Mouse (Mus musculus): Measurements from ENCODE around the gene Smarcc2. TPM values are rescaled to one million over a fixed set of nuclear protein-coding genes. Genes with fewer than 3 reads are reported as not detected.

Gene Smarcc2
- polyA plus RNA-seq (2011; ENCODE audit: insufficient read depth, insufficient read length, low replicate concordance, missing spikeins), result 45.0 and 74.4 TPM in 2 replicates

GRCm38 (mm10) chr10:128458719-128459408, at the start of gene Smarcc2:
Gene Smarcc2, plus strand, starts transcription at chr10:128459248.
- Histone ChIP-seq H3K27ac (ENCODE audit: control insufficient read depth, insufficient read depth, low read depth, low read length, poor library complexity) (peak within 1 kb of the TSS; percentile 95), H3K4me1 (ENCODE audit: control insufficient read depth, insufficient read depth, low read length) (peaks cover 2% of the 10 kb centered on the region; the same call in 1 of the 2 replicates), H3K4me3 (replicated peaks; ENCODE audit: control insufficient read depth, low read depth, low read length) (peak within 1 kb of the TSS; percentile 98)
- WGBS, result 4% methylated on average over 86 of the region's 86 CpGs
- TF ChIP-seq POLR2A (IDR thresholded peaks at IDR 0.05; ENCODE audit: borderline replicate concordance, control insufficient read depth, low read depth, low read length) (no peak), CTCF (IDR thresholded peaks at IDR 0.05; ENCODE audit: control insufficient read depth, insufficient read depth, low read length) (peak; percentile 46; the same call in 1 of the 2 replicates)

- TF ChIP-seq CTCF (IDR thresholded peaks at IDR 0.05; ENCODE audit: control insufficient read depth, insufficient read depth, low read length) (peak; percentile 70), POLR2A (IDR thresholded peaks at IDR 0.05; ENCODE audit: borderline replicate concordance, control insufficient read depth, low read depth, low read length) (peak; percentile 53; the same call in 1 of the 2 replicates)
- Histone ChIP-seq H3K27ac (ENCODE audit: control insufficient read depth, insufficient read depth, low read depth, low read length, poor library complexity) (peak overlapping the region; percentile 31), H3K4me3 (replicated peaks; ENCODE audit: control insufficient read depth, low read depth, low read length) (peak overlapping the region; percentile 79), H3K4me1 (ENCODE audit: control insufficient read depth, insufficient read depth, low read length) (peaks cover 4% of the 10 kb centered on the region; the same call in 1 of the 2 replicates)
- 3% methylated on average over 36 of the region's 36 CpGs for WGBS
These were observed 49.1 kb upstream of the Smarcc2 start for GRCm38 (mm10) chr10:128409692-128410559.

GRCm38 (mm10) chr10:128410560-128410845, 48.5 kb upstream of the Smarcc2 start:
- WGBS, result 8% methylated on average over 4 of the region's 4 CpGs
- peak overlapping the region; percentile 32 for H3K4me3 ChIP-seq (replicated peaks; ENCODE audit: control insufficient read depth, low read depth, low read length)
- H3K27ac ChIP-seq (ENCODE audit: control insufficient read depth, insufficient read depth, low read depth, low read length, poor library complexity), result peak overlapping the region; percentile 31
- no peak for TF ChIP-seq POLR2A (IDR thresholded peaks at IDR 0.05; ENCODE audit: borderline replicate concordance, control insufficient read depth, low read depth, low read length)
- no peak for TF ChIP-seq CTCF (IDR thresholded peaks at IDR 0.05; ENCODE audit: control insufficient read depth, insufficient read depth, low read length)
- H3K4me1 ChIP-seq (ENCODE audit: control insufficient read depth, insufficient read depth, low read length), result peaks cover 4% of the 10 kb centered on the region; the same call in 1 of the 2 replicates

- Histone ChIP-seq H3K4me1 (ENCODE audit: control insufficient read depth, insufficient read depth, low read length) (peaks cover 4% of the 10 kb centered on the region; the same call in 1 of the 2 replicates), H3K27ac (ENCODE audit: control insufficient read depth, insufficient read depth, low read depth, low read length, poor library complexity) (peak within 1 kb of the TSS; percentile 94), H3K4me3 (replicated peaks; ENCODE audit: control insufficient read depth, low read depth, low read length) (peak within 1 kb of the TSS; percentile 93)
- WGBS, result under 1% methylated on average over 50 of the region's 50 CpGs
- TF ChIP-seq POLR2A (IDR thresholded peaks at IDR 0.05; ENCODE audit: borderline replicate concordance, control insufficient read depth, low read depth, low read length), result peak; percentile 82; the same call in 1 of the 2 replicates
- no peak; the same call in 1 of the 2 replicates for TF ChIP-seq CTCF (IDR thresholded peaks at IDR 0.05; ENCODE audit: control insufficient read depth, insufficient read depth, low read length)
These were observed 47.6 kb upstream of the Smarcc2 start, which contains the start of the genes Nabp2 and Rnf41 for GRCm38 (mm10) chr10:128411211-128412054. Gene Nabp2, minus strand, starts transcription at chr10:128411492. Gene Rnf41, plus strand, starts transcription at chr10:128411657.

- Histone ChIP-seq H3K27ac (ENCODE audit: control insufficient read depth, insufficient read depth, low read depth, low read length, poor library complexity) (peak overlapping the region; percentile 94), H3K4me3 (replicated peaks; ENCODE audit: control insufficient read depth, low read depth, low read length) (peak overlapping the region; percentile 93), H3K4me1 (ENCODE audit: control insufficient read depth, insufficient read depth, low read length) (peaks cover 4% of the 10 kb centered on the region; the same call in 1 of the 2 replicates)
- no peak for TF ChIP-seq CTCF (IDR thresholded peaks at IDR 0.05; ENCODE audit: control insufficient read depth, insufficient read depth, low read length)
- no peak for TF ChIP-seq POLR2A (IDR thresholded peaks at IDR 0.05; ENCODE audit: borderline replicate concordance, control insufficient read depth, low read depth, low read length)
- WGBS, result 4% methylated on average over 14 of the region's 14 CpGs
These were observed 47.0 kb upstream of the Smarcc2 start for GRCm38 (mm10) chr10:128412055-128412381.

GRCm38 (mm10) chr10:128412558-128412957, 46.5 kb upstream of the Smarcc2 start:
- Histone ChIP-seq H3K27ac (ENCODE audit: control insufficient read depth, insufficient read depth, low read depth, low read length, poor library complexity) (no peak overlapping the region), H3K4me3 (replicated peaks; ENCODE audit: control insufficient read depth, low read depth, low read length) (peak overlapping the region; percentile 93), H3K4me1 (ENCODE audit: control insufficient read depth, insufficient read depth, low read length) (peaks cover 4% of the 10 kb centered on the region; the same call in 1 of the 2 replicates)
- 5% methylated on average over 1 of the region's 1 CpGs for WGBS
- TF ChIP-seq POLR2A (IDR thresholded peaks at IDR 0.05; ENCODE audit: borderline replicate concordance, control insufficient read depth, low read depth, low read length) (no peak), CTCF (IDR thresholded peaks at IDR 0.05; ENCODE audit: control insufficient read depth, insufficient read depth, low read length) (no peak)

- no peak overlapping the region for H3K27ac ChIP-seq (ENCODE audit: control insufficient read depth, insufficient read depth, low read depth, low read length, poor library complexity)
- no peak overlapping the region for H3K4me3 ChIP-seq (replicated peaks; ENCODE audit: control insufficient read depth, low read depth, low read length)
- 6% methylated on average over 1 of the region's 1 CpGs for WGBS
- TF ChIP-seq POLR2A (IDR thresholded peaks at IDR 0.05; ENCODE audit: borderline replicate concordance, control insufficient read depth, low read depth, low read length) (no peak), CTCF (IDR thresholded peaks at IDR 0.05; ENCODE audit: control insufficient read depth, insufficient read depth, low read length) (no peak)
- peaks cover 4% of the 10 kb centered on the region; the same call in 1 of the 2 replicates for H3K4me1 ChIP-seq (ENCODE audit: control insufficient read depth, insufficient read depth, low read length)
These were observed 46.0 kb upstream of the Smarcc2 start for GRCm38 (mm10) chr10:128413076-128413475.

Data from bone marrow, adult 2 months (tissue).